Mouse (Mus musculus): ENCODE measurements at regions not wholly inside any gene's neighbourhood (a gene's known extent, or its start where the extent isn't known, plus 50 kb on each side); places are given as distances from the start of the nearest gene placed in this dataset.
A peak's percentile ranks its signal among the peaks of the same experiment; 100 is the strongest.

DNA sequence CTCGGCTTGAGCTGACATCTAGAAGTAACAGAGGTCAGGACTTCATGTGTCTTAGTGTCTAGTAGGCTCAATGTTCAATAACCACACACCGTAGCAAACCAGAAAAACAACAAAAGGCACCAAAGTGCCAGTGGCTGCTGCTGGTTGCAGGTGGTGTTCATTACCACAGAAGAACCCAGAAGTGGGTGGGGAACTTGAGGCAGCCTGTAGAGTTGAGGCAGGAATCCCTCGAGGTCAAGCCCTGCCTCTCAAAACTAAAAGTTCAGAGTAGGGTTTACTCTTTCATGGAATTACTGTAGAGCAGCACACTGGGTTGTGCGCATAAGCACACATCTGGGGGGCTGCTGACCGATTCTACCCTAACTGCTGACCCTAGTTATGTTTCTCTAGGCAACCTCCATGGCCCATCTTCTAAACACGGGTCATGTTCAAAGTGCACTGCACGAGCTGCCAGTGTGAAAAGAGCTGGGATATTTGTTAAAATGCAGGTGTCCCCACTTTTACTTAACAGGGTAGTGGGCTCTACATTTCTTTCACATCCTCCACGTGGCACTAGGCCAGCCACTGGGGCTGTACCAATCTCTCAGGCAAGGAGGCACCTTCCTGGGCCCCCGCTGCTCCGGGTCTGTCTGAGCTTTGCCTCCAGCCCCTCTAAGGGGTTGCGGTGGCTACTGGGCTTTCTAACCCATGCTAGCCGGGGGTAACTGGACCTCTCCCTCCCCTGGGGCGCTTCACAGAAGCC, 69.6 kb downstream of the Zfp706 start:
- Histone ChIP-seq H3K9ac (ENCODE audit: low read depth, low read length) (peak overlapping the region; percentile 76), H3K27ac (ENCODE audit: low read depth, low read length) (peak overlapping the region; percentile 40; the same call in 1 of the 2 replicates), H3K4me1 (replicated peaks; ENCODE audit: control insufficient read depth, insufficient read depth, low read length) (peaks cover 6% of the 10 kb centered on the region), H3K36me3 (ENCODE audit: control insufficient read depth, insufficient read depth, low read length) (no peaks in the 10 kb centered on the region), H3K27me3 (replicated peaks; ENCODE audit: control insufficient read depth, insufficient read depth, low read length) (no peaks in the 10 kb centered on the region), H3K9me3 (ENCODE audit: control insufficient read depth, low read length) (no peaks in the 10 kb centered on the region), H3K4me3 (ENCODE audit: low read depth, low read length) (peak overlapping the region; percentile 58), H3K4me2 (peak overlapping the region; percentile 86)
- no peak for ATAC-seq (replicated peaks; ENCODE audit: low FRiP score)
- WGBS, result 38% methylated on average over 13 of the region's 13 CpGs
- no peak for DNase-seq (ENCODE audit: low spot score)

DNA sequence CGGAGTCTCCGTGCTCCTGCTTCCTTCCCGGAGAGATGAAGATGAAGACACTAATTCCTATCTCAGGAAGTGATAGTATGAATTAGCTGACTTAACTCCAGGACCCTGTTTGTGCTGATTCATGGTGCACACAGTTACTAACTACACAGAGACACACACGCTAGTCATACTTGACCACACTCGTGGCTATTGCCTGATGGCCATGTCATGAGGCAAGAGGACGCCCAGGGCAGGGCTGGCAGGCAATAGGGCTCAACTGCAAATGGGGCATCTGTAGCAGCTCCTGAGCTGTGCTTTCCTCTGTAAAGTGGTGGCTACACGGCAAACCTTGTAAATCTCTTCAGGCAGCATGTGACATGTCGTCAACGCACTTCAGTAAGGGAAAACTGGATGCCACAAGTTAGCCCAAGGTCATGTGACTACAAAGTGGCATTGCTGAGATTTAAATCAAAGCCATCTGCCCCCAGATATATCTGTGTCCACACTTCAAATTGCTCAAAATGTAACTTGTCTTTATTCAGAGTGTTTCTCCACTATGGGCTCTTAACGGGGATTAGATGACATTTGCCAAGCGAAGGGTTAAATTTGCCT, 70.4 kb downstream of the Zfp706 start:
- ATAC-seq (replicated peaks; ENCODE audit: low FRiP score), result no peak
- WGBS, result 73% methylated on average over 11 of the region's 11 CpGs
- DNase-seq (ENCODE audit: low spot score), result no peak
- H3K4me1 ChIP-seq (replicated peaks; ENCODE audit: control insufficient read depth, insufficient read depth, low read length), result peaks cover 6% of the 10 kb centered on the region
- H3K36me3 ChIP-seq (ENCODE audit: control insufficient read depth, insufficient read depth, low read length), result no peaks in the 10 kb centered on the region
- H3K27me3 ChIP-seq (replicated peaks; ENCODE audit: control insufficient read depth, insufficient read depth, low read length), result no peaks in the 10 kb centered on the region
- no peak overlapping the region for H3K4me3 ChIP-seq (ENCODE audit: low read depth, low read length)
- H3K9ac ChIP-seq (ENCODE audit: low read depth, low read length), result no peak overlapping the region
- no peaks in the 10 kb centered on the region for H3K9me3 ChIP-seq (ENCODE audit: control insufficient read depth, low read length)
- no peak overlapping the region for H3K27ac ChIP-seq (ENCODE audit: low read depth, low read length)
- H3K4me2 ChIP-seq, result no peak overlapping the region

DNA sequence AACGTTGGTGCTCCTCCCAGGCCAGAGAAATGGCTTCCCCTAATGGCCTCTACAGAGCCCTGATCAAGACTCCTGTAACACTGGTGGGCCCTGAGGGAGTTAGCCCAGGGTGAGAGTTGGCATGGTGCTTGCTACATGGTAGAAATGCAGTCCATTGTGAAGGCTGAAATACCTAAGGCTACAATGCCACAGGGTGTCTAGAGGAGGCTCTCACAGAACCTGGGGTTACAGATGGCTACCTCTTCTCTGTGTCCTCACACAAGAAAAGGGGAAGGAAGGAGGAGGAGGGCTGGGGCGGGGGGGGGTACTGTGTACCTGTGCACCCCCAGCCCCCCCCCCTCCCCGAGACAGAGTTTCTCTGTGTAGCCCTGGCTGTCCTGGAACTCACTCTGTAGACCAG, 72.8 kb downstream of the Zfp706 start:
- Histone ChIP-seq H3K4me3 (ENCODE audit: low read depth, low read length) (no peak overlapping the region), H3K27ac (ENCODE audit: low read depth, low read length) (no peak overlapping the region), H3K36me3 (ENCODE audit: control insufficient read depth, insufficient read depth, low read length) (no peaks in the 10 kb centered on the region), H3K9me3 (ENCODE audit: control insufficient read depth, low read length) (no peaks in the 10 kb centered on the region), H3K4me1 (replicated peaks; ENCODE audit: control insufficient read depth, insufficient read depth, low read length) (peaks cover 6% of the 10 kb centered on the region), H3K27me3 (replicated peaks; ENCODE audit: control insufficient read depth, insufficient read depth, low read length) (no peaks in the 10 kb centered on the region), H3K9ac (ENCODE audit: low read depth, low read length) (no peak overlapping the region), H3K4me2 (no peak overlapping the region)
- DNase-seq (ENCODE audit: low spot score), result no peak
- no peak for ATAC-seq (replicated peaks; ENCODE audit: low FRiP score)
- 76% methylated on average over 3 of the region's 3 CpGs for WGBS

DNA sequence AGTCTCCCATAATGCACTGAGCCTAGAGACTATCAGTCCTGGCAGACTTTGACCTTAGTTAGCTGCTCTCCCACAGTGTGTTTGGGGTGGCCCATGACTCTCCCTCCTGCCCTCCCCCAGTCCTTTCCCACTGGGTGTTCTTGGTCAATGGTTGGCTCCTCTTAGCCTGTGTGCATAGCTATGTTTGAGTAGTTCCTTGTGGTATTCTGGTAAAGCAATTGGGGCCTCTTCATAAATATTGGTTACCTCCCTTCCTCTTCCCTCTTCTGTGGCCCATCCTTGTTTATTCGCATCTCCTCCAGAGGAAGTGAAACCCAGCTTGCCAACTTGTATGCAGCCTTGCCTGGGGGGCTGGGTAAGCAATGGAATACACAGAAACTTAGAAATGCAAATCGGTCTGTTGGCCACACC, 74.0 kb downstream of the Zfp706 start:
- no peaks in the 10 kb centered on the region for H3K27me3 ChIP-seq (replicated peaks; ENCODE audit: control insufficient read depth, insufficient read depth, low read length)
- no peak for DNase-seq (ENCODE audit: low spot score)

DNA sequence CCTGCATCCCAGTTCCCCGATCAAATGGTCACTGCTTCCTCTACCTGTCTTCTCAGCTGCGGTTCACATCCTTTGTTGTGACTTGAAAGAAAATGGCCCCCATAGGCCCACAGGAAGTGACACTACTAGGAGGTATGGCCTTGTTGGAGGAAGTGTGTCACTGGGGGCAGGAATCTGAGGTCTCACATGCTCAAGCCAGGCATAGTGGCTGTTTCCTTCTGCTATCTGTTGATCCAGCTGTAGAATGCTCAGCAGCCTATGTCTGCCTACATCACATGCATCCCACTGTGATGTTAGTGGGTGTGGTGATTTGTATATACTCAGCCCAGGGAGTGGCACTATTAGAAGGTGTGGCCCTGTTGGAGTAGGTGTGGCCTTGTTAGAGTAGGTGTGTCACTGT, 76.1 kb downstream of the Zfp706 start:
- H3K9ac ChIP-seq (ENCODE audit: low read depth, low read length), result no peak overlapping the region
- 70% methylated on average over 2 of the region's 2 CpGs for WGBS
- 0 out of 2 replicates have a peak, but pooled peaks cover 2% of the 10 kb centered on the region for H3K4me1 ChIP-seq (replicated peaks; ENCODE audit: control insufficient read depth, insufficient read depth, low read length)
- H3K27me3 ChIP-seq (replicated peaks; ENCODE audit: control insufficient read depth, insufficient read depth, low read length), result no peaks in the 10 kb centered on the region
- H3K36me3 ChIP-seq (ENCODE audit: control insufficient read depth, insufficient read depth, low read length), result no peaks in the 10 kb centered on the region
- DNase-seq (ENCODE audit: low spot score) (no peak), ATAC-seq (replicated peaks; ENCODE audit: low FRiP score) (no peak)
- no peaks in the 10 kb centered on the region for H3K9me3 ChIP-seq (ENCODE audit: control insufficient read depth, low read length)
- H3K4me3 ChIP-seq (ENCODE audit: low read depth, low read length), result no peak overlapping the region
- H3K27ac ChIP-seq (ENCODE audit: low read depth, low read length), result no peak overlapping the region
- H3K4me2 ChIP-seq, result no peak overlapping the region

More for the DNA sequence above, 74.0 kb downstream of the Zfp706 start:
- Histone ChIP-seq H3K36me3 (ENCODE audit: control insufficient read depth, insufficient read depth, low read length) (no peaks in the 10 kb centered on the region), H3K4me1 (replicated peaks; ENCODE audit: control insufficient read depth, insufficient read depth, low read length) (peaks cover 6% of the 10 kb centered on the region), H3K9me3 (ENCODE audit: control insufficient read depth, low read length) (no peaks in the 10 kb centered on the region), H3K4me2 (no peak overlapping the region), H3K4me3 (ENCODE audit: low read depth, low read length) (no peak overlapping the region), H3K9ac (ENCODE audit: low read depth, low read length) (no peak overlapping the region), H3K27ac (ENCODE audit: low read depth, low read length) (no peak overlapping the region)
- ATAC-seq (replicated peaks; ENCODE audit: low FRiP score), result no peak
- 66% methylated on average over 2 of the region's 2 CpGs for WGBS

DNA sequence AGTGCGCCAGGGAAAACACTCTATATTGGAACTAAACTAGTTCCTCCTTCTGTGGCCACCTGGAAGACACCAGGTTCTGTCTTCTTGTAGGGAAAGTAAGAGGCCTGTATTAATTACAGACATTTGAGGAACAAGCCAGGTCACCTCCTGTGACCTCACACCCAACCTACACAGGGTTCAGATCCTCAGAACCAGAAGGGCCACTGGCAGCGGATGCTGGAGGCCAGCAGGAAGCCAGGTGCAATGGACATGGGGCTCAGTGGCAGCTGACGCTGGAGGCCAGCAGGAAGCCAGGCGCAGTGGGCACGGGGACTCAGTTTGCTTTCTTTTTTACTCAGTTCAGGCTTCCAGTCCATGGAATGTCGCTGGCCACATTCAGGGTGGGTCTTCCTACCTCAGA, 77.1 kb downstream of the Zfp706 start:
- Histone ChIP-seq H3K4me2 (no peak overlapping the region), H3K9ac (ENCODE audit: low read depth, low read length) (no peak overlapping the region), H3K4me3 (ENCODE audit: low read depth, low read length) (no peak overlapping the region), H3K27ac (ENCODE audit: low read depth, low read length) (no peak overlapping the region), H3K4me1 (replicated peaks; ENCODE audit: control insufficient read depth, insufficient read depth, low read length) (0 out of 2 replicates have a peak, but pooled peaks cover 2% of the 10 kb centered on the region), H3K9me3 (ENCODE audit: control insufficient read depth, low read length) (no peaks in the 10 kb centered on the region), H3K27me3 (replicated peaks; ENCODE audit: control insufficient read depth, insufficient read depth, low read length) (no peaks in the 10 kb centered on the region), H3K36me3 (ENCODE audit: control insufficient read depth, insufficient read depth, low read length) (no peaks in the 10 kb centered on the region)
- 81% methylated on average over 6 of the region's 6 CpGs for WGBS
- no peak for ATAC-seq (replicated peaks; ENCODE audit: low FRiP score)
- DNase-seq (ENCODE audit: low spot score), result no peak

DNA sequence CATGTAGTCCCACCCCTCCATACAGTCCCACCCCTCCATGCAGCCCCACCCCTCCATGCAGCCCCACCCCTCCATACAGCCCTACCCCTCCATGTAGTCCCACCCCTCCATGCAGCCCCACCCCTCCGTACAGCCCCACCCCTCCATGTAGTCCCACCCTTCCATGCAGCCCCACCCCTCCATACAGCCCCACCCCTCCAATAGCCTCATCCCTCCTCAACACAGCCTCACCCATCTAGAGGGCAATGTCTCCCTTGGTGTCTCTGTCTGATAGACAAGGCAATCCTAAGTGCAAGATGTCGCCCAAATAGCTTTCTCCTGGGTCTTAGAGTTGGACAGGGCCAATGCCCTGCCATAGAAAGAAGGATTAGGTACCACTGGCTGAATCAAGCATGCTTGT, 77.8 kb downstream of the Zfp706 start:
- H3K27ac ChIP-seq (ENCODE audit: low read depth, low read length), result no peak overlapping the region
- ATAC-seq (replicated peaks; ENCODE audit: low FRiP score) (no peak), DNase-seq (ENCODE audit: low spot score) (no peak)
- no peaks in the 10 kb centered on the region for H3K9me3 ChIP-seq (ENCODE audit: control insufficient read depth, low read length)
- no peak overlapping the region for H3K4me2 ChIP-seq
- H3K9ac ChIP-seq (ENCODE audit: low read depth, low read length), result no peak overlapping the region
- 74% methylated on average over 2 of the region's 2 CpGs for WGBS
- 0 out of 2 replicates have a peak, but pooled peaks cover 2% of the 10 kb centered on the region for H3K4me1 ChIP-seq (replicated peaks; ENCODE audit: control insufficient read depth, insufficient read depth, low read length)
- H3K36me3 ChIP-seq (ENCODE audit: control insufficient read depth, insufficient read depth, low read length), result no peaks in the 10 kb centered on the region
- no peaks in the 10 kb centered on the region for H3K27me3 ChIP-seq (replicated peaks; ENCODE audit: control insufficient read depth, insufficient read depth, low read length)
- no peak overlapping the region for H3K4me3 ChIP-seq (ENCODE audit: low read depth, low read length)

DNA sequence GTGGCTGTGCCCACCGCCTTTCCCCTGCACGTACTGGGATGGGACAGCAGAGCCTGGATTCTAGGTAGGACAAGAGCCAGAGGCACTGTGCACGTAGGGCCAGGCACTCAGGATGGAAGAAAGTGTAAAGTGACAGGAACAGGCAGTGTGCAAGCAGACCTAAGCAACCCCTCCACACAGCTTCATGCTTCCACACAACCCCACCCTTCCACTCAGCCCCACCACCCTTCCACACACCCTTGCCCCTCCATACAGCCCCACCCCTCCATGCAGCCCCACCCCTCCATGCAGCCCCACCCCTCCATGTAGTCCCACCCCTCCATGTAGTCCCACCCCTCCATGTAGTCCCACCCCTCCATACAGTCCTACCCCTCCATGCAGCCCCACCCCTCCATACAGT, 78.5 kb downstream of the Zfp706 start:
- H3K36me3 ChIP-seq (ENCODE audit: control insufficient read depth, insufficient read depth, low read length), result no peaks in the 10 kb centered on the region
- no peak overlapping the region for H3K9ac ChIP-seq (ENCODE audit: low read depth, low read length)
- no peak overlapping the region for H3K4me2 ChIP-seq
- ATAC-seq (replicated peaks; ENCODE audit: low FRiP score) (no peak), DNase-seq (ENCODE audit: low spot score) (no peak)
- 93% methylated on average over 3 of the region's 3 CpGs for WGBS
- H3K9me3 ChIP-seq (ENCODE audit: control insufficient read depth, low read length), result no peaks in the 10 kb centered on the region
- H3K27ac ChIP-seq (ENCODE audit: low read depth, low read length), result no peak overlapping the region
- no peak overlapping the region for H3K4me3 ChIP-seq (ENCODE audit: low read depth, low read length)
- H3K27me3 ChIP-seq (replicated peaks; ENCODE audit: control insufficient read depth, insufficient read depth, low read length), result no peaks in the 10 kb centered on the region
- 0 out of 2 replicates have a peak, but pooled peaks cover 2% of the 10 kb centered on the region for H3K4me1 ChIP-seq (replicated peaks; ENCODE audit: control insufficient read depth, insufficient read depth, low read length)

DNA sequence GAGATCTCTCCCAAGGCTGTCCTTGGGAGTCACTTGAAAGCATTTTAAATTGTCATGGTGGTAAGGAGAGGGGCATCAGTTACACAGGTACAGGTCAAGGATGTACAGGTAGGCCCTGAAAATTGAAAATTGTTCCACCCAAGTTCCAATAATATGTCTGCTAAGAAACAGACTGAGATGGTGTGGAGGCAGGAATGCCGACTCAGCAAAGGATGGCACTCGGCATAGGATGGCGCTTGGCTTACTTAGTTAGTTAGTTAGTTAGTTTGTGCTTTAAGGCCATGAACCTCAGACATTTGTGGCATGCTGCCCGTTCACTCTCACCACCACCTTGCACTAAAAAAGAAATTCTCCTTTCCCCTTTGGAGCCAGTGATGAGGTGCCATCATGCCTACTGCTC, 78.9 kb downstream of the Zfp706 start:
- Histone ChIP-seq H3K27me3 (replicated peaks; ENCODE audit: control insufficient read depth, insufficient read depth, low read length) (no peaks in the 10 kb centered on the region), H3K4me2 (no peak overlapping the region), H3K9ac (ENCODE audit: low read depth, low read length) (no peak overlapping the region), H3K4me1 (replicated peaks; ENCODE audit: control insufficient read depth, insufficient read depth, low read length) (0 out of 2 replicates have a peak, but pooled peaks cover 2% of the 10 kb centered on the region), H3K9me3 (ENCODE audit: control insufficient read depth, low read length) (no peaks in the 10 kb centered on the region), H3K27ac (ENCODE audit: low read depth, low read length) (no peak overlapping the region), H3K36me3 (ENCODE audit: control insufficient read depth, insufficient read depth, low read length) (no peaks in the 10 kb centered on the region), H3K4me3 (ENCODE audit: low read depth, low read length) (no peak overlapping the region)
- DNase-seq (ENCODE audit: low spot score) (no peak), ATAC-seq (replicated peaks; ENCODE audit: low FRiP score) (no peak)
- 92% methylated on average over 4 of the region's 4 CpGs for WGBS

Measured in liver, embryonic 11.5 days (tissue).